Mouse (Mus musculus) kidney, adult 18-20 months (tissue): ENCODE measurements around the gene Trappc3l.

ENCODE experiments used
- DNase-seq: peaks from one replicate; pipeline ENCODE4 v3.0.0; 2021

Gene Trappc3l

GRCm38 (mm10) chr10:34095964-34096363 lies 58.6 kb downstream of the Trappc3l start:
- no peak for DNase-seq

GRCm38 (mm10) chr10:34096418-34096883 lies 59.1 kb downstream of the Trappc3l start, which contains the start of gene Calhm5:
Gene Calhm5 (minus strand): TSS chr10:34096519.
- peak; percentile 17 for DNase-seq

GRCm38 (mm10) chr10:34110863-34111465 lies 73.6 kb downstream of the Trappc3l start:
- no peak for DNase-seq

- no peak for DNase-seq
These were observed 74.8 kb downstream of the Trappc3l start for GRCm38 (mm10) chr10:34111964-34112738.

GRCm38 (mm10) chr10:34117131-34117530 lies 79.7 kb downstream of the Trappc3l start:
- DNase-seq = no peak

GRCm38 (mm10) chr10:34117770-34118169 lies 80.4 kb downstream of the Trappc3l start:
- no peak for DNase-seq

GRCm38 (mm10) chr10:34118421-34118820 lies 81.0 kb downstream of the Trappc3l start:
- DNase-seq = no peak

GRCm38 (mm10) chr10:34127392-34128378 lies 90.3 kb downstream of the Trappc3l start, which contains the start of gene Calhm6:
Gene Calhm6 (minus strand): TSS chr10:34127984.
- peak; percentile 38 for DNase-seq

GRCm38 (mm10) chr10:34128391-34128790 lies 91.0 kb downstream of the Trappc3l start:
- peak; percentile 16 for DNase-seq

- no peak for DNase-seq
These were observed 94.0 kb downstream of the Trappc3l start for GRCm38 (mm10) chr10:34131356-34131755.

GRCm38 (mm10) chr10:34136432-34136831 lies 99.0 kb downstream of the Trappc3l start:
- no peak for DNase-seq

GRCm38 (mm10) chr10:34138027-34138426 lies 100.6 kb downstream of the Trappc3l start:
- no peak for DNase-seq

GRCm38 (mm10) chr10:34139768-34140167 lies 102.4 kb downstream of the Trappc3l start:
- DNase-seq = no peak

- DNase-seq = no peak
These were observed 104.3 kb downstream of the Trappc3l start for GRCm38 (mm10) chr10:34141693-34142092.

GRCm38 (mm10) chr10:34149772-34150171 lies 112.4 kb downstream of the Trappc3l start:
- DNase-seq = no peak

GRCm38 (mm10) chr10:34150454-34150853 lies 113.1 kb downstream of the Trappc3l start:
- no peak for DNase-seq

GRCm38 (mm10) chr10:34151827-34152226 lies 114.4 kb downstream of the Trappc3l start:
- DNase-seq = no peak

GRCm38 (mm10) chr10:34155796-34156554 lies 118.6 kb downstream of the Trappc3l start:
- no peak for DNase-seq
